Mouse (Mus musculus): ENCODE results near the gene Gpatch1. TPM values are rescaled to one million over a fixed set of nuclear protein-coding genes. Genes with fewer than 3 reads are reported as not detected.
"Not testable (repeated sequence)": the region's sequence is repeated elsewhere in the genome, so short reads cannot be mapped to it uniquely, and the experiment has no call there.

Gene Gpatch1
- polyA plus RNA-seq, 1 experiment from 2014 or later, result 17.5 TPM

DNA sequence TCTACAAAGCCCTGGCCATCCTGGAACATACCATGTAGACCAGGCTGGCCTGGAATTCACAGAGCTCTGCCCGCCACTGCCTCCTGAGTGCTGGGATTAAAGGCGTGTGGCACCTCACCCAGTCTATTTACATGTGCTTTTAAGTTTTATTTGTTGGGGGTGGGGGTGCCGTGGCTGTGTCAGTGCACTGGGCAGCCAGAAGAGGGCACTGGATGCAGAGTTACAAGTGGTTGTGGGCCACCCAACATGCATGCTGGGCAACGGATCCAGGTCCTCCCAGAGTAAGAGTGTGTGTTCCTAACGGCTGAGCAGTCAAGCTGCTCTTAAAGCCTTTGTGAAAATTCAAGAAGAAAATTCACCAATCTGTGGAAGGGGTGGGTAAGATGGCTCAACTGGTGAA is 50.4 kb downstream of the Gpatch1 start:
- Histone ChIP-seq H3K27me3 (ENCODE audit: control insufficient read depth, insufficient read depth, low read length) (no peaks in the 10 kb centered on the region), H3K9me3 (ENCODE audit: control insufficient read depth, low read length) (no peaks in the 10 kb centered on the region), H3K36me3 (ENCODE audit: control insufficient read depth, insufficient read depth, low read length) (no peaks in the 10 kb centered on the region), H3K4me3 (ENCODE audit: low read depth, low read length) (no peak overlapping the region), H3K9ac (ENCODE audit: low read length) (no peak overlapping the region), H3K4me1 (ENCODE audit: control insufficient read depth, insufficient read depth, low read length) (no peaks in the 10 kb centered on the region), H3K4me2 (ENCODE audit: low read depth, severe bottlenecking) (no peak overlapping the region), H3K27ac (replicated peaks; ENCODE audit: low read depth, low read length) (no peak overlapping the region)
- WGBS, result 69% methylated on average over 5 of the region's 5 CpGs
- ATAC-seq (ENCODE audit: insufficient number of reproducible peaks, low FRiP score, low TSS enrichment, low read depth) (no peak), DNase-seq (ENCODE audit: low spot score) (no peak)

- Histone ChIP-seq H3K27me3 (ENCODE audit: control insufficient read depth, insufficient read depth, low read length) (no peaks in the 10 kb centered on the region), H3K36me3 (ENCODE audit: control insufficient read depth, insufficient read depth, low read length) (no peaks in the 10 kb centered on the region), H3K9ac (ENCODE audit: low read length) (no peak overlapping the region), H3K4me2 (ENCODE audit: low read depth, severe bottlenecking) (no peak overlapping the region), H3K27ac (replicated peaks; ENCODE audit: low read depth, low read length) (no peak overlapping the region), H3K9me3 (ENCODE audit: control insufficient read depth, low read length) (no peaks in the 10 kb centered on the region), H3K4me3 (ENCODE audit: low read depth, low read length) (no peak overlapping the region), H3K4me1 (ENCODE audit: control insufficient read depth, insufficient read depth, low read length) (no peaks in the 10 kb centered on the region)
- DNase-seq (ENCODE audit: low spot score) (no peak), ATAC-seq (ENCODE audit: insufficient number of reproducible peaks, low FRiP score, low TSS enrichment, low read depth) (no peak)
- WGBS, result 69% methylated on average over 4 of the region's 4 CpGs
Measured at GRCm38 (mm10) chr7:35266666-35267065, 51.6 kb downstream of the Gpatch1 start.

GRCm38 (mm10) chr7:35264746-35265145 is 53.5 kb downstream of the Gpatch1 start:
- ATAC-seq (ENCODE audit: insufficient number of reproducible peaks, low FRiP score, low TSS enrichment, low read depth) (no peak), DNase-seq (ENCODE audit: low spot score) (peak; percentile 62)
- H3K27me3 ChIP-seq (ENCODE audit: control insufficient read depth, insufficient read depth, low read length), result no peaks in the 10 kb centered on the region
- H3K9ac ChIP-seq (ENCODE audit: low read length), result no peak overlapping the region
- no peaks in the 10 kb centered on the region for H3K4me1 ChIP-seq (ENCODE audit: control insufficient read depth, insufficient read depth, low read length)
- 15% methylated on average over 7 of the region's 7 CpGs for WGBS
- no peaks in the 10 kb centered on the region for H3K9me3 ChIP-seq (ENCODE audit: control insufficient read depth, low read length)
- no peak overlapping the region for H3K4me2 ChIP-seq (ENCODE audit: low read depth, severe bottlenecking)
- no peak overlapping the region for H3K27ac ChIP-seq (replicated peaks; ENCODE audit: low read depth, low read length)
- no peak overlapping the region for H3K4me3 ChIP-seq (ENCODE audit: low read depth, low read length)
- H3K36me3 ChIP-seq (ENCODE audit: control insufficient read depth, insufficient read depth, low read length), result no peaks in the 10 kb centered on the region

- DNase-seq (ENCODE audit: low spot score), result no peak
- H3K27ac ChIP-seq (replicated peaks; ENCODE audit: low read depth, low read length), result no peak overlapping the region
- no peaks in the 10 kb centered on the region for H3K36me3 ChIP-seq (ENCODE audit: control insufficient read depth, insufficient read depth, low read length)
- ATAC-seq (ENCODE audit: insufficient number of reproducible peaks, low FRiP score, low TSS enrichment, low read depth), result no peak
- whole genome bisulfite sequencing, result 83% methylated on average over 15 of the region's 15 CpGs
- no peak overlapping the region for H3K9ac ChIP-seq (ENCODE audit: low read length)
- H3K4me1 ChIP-seq (ENCODE audit: control insufficient read depth, insufficient read depth, low read length), result no peaks in the 10 kb centered on the region
- no peak overlapping the region for H3K4me3 ChIP-seq (ENCODE audit: low read depth, low read length)
- no peaks in the 10 kb centered on the region for H3K27me3 ChIP-seq (ENCODE audit: control insufficient read depth, insufficient read depth, low read length)
- no peaks in the 10 kb centered on the region for H3K9me3 ChIP-seq (ENCODE audit: control insufficient read depth, low read length)
- no peak overlapping the region for H3K4me2 ChIP-seq (ENCODE audit: low read depth, severe bottlenecking)
Measured at GRCm38 (mm10) chr7:35263595-35264489, 54.4 kb downstream of the Gpatch1 start.

GRCm38 (mm10) chr7:35259384-35259783 is 58.9 kb downstream of the Gpatch1 start:
- DNase-seq (ENCODE audit: low spot score) (no peak), ATAC-seq (ENCODE audit: insufficient number of reproducible peaks, low FRiP score, low TSS enrichment, low read depth) (no peak)
- Histone ChIP-seq H3K4me1 (ENCODE audit: control insufficient read depth, insufficient read depth, low read length) (no peaks in the 10 kb centered on the region), H3K9ac (ENCODE audit: low read length) (no peak overlapping the region), H3K27me3 (ENCODE audit: control insufficient read depth, insufficient read depth, low read length) (no peaks in the 10 kb centered on the region), H3K4me2 (ENCODE audit: low read depth, severe bottlenecking) (no peak overlapping the region), H3K4me3 (ENCODE audit: low read depth, low read length) (no peak overlapping the region), H3K36me3 (ENCODE audit: control insufficient read depth, insufficient read depth, low read length) (no peaks in the 10 kb centered on the region), H3K27ac (replicated peaks; ENCODE audit: low read depth, low read length) (no peak overlapping the region), H3K9me3 (ENCODE audit: control insufficient read depth, low read length) (no peaks in the 10 kb centered on the region)
- 88% methylated on average over 8 of the region's 8 CpGs for whole genome bisulfite sequencing

GRCm38 (mm10) chr7:35258294-35258693 is 59.9 kb downstream of the Gpatch1 start:
- DNase-seq (ENCODE audit: low spot score), result no peak
- no peaks in the 10 kb centered on the region for H3K27me3 ChIP-seq (ENCODE audit: control insufficient read depth, insufficient read depth, low read length)
- H3K4me2 ChIP-seq (ENCODE audit: low read depth, severe bottlenecking), result no peak overlapping the region
- H3K4me1 ChIP-seq (ENCODE audit: control insufficient read depth, insufficient read depth, low read length), result no peaks in the 10 kb centered on the region
- no peak for ATAC-seq (ENCODE audit: insufficient number of reproducible peaks, low FRiP score, low TSS enrichment, low read depth)
- no peak overlapping the region for H3K27ac ChIP-seq (replicated peaks; ENCODE audit: low read depth, low read length)
- WGBS, result 69% methylated on average over 7 of the region's 7 CpGs
- no peaks in the 10 kb centered on the region for H3K36me3 ChIP-seq (ENCODE audit: control insufficient read depth, insufficient read depth, low read length)
- H3K9ac ChIP-seq (ENCODE audit: low read length), result no peak overlapping the region
- H3K4me3 ChIP-seq (ENCODE audit: low read depth, low read length), result no peak overlapping the region
- no peaks in the 10 kb centered on the region for H3K9me3 ChIP-seq (ENCODE audit: control insufficient read depth, low read length)

GRCm38 (mm10) chr7:35252041-35252558 is 66.1 kb downstream of the Gpatch1 start:
- Histone ChIP-seq H3K4me1 (ENCODE audit: control insufficient read depth, insufficient read depth, low read length) (no peaks in the 10 kb centered on the region), H3K9me3 (ENCODE audit: control insufficient read depth, low read length) (no peaks in the 10 kb centered on the region), H3K4me3 (ENCODE audit: low read depth, low read length) (no peak overlapping the region), H3K4me2 (ENCODE audit: low read depth, severe bottlenecking) (peak overlapping the region; percentile 25; the same call in 1 of the 2 replicates), H3K27me3 (ENCODE audit: control insufficient read depth, insufficient read depth, low read length) (no peaks in the 10 kb centered on the region), H3K36me3 (ENCODE audit: control insufficient read depth, insufficient read depth, low read length) (no peaks in the 10 kb centered on the region), H3K27ac (replicated peaks; ENCODE audit: low read depth, low read length) (no peak overlapping the region), H3K9ac (ENCODE audit: low read length) (no peak overlapping the region; the same call in 1 of the 2 replicates)
- WGBS, result 14% methylated on average over 13 of the region's 13 CpGs
- ATAC-seq (ENCODE audit: insufficient number of reproducible peaks, low FRiP score, low TSS enrichment, low read depth), result no peak
- DNase-seq (ENCODE audit: low spot score), result peak; percentile 60

DNA sequence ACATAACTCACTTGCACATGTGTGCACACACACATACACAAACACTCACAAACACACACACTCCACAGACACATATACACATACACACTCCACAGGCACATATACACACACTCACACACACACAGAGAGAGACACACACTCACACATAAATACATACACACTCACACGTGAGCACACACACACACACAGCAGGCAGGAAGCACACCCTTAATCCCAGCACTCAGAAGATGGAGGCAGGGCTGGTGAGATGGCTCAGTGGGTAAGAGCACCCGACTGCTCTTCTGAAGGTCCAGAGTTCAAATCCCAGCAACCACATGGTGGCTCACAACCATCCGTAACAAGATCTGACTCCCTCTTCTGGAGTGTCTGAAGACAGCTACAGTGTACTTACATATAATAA is 80.3 kb downstream of the Gpatch1 start:
- H3K9me3 ChIP-seq (ENCODE audit: control insufficient read depth, low read length); H3K4me2 ChIP-seq (ENCODE audit: low read depth, severe bottlenecking); DNase-seq (ENCODE audit: low spot score); H3K4me3 ChIP-seq (ENCODE audit: low read depth, low read length); H3K36me3 ChIP-seq (ENCODE audit: control insufficient read depth, insufficient read depth, low read length); H3K4me1 ChIP-seq (ENCODE audit: control insufficient read depth, insufficient read depth, low read length); ATAC-seq (ENCODE audit: insufficient number of reproducible peaks, low FRiP score, low TSS enrichment, low read depth); H3K9ac ChIP-seq (ENCODE audit: low read length); H3K27me3 ChIP-seq (ENCODE audit: control insufficient read depth, insufficient read depth, low read length); H3K27ac ChIP-seq (replicated peaks; ENCODE audit: low read depth, low read length): not testable (repeated sequence)
- WGBS, result 55% methylated on average over 2 of the region's 3 CpGs

Measured in limb, embryonic 11.5 days (tissue).